Mouse (Mus musculus) forebrain, postnatal 0 days (tissue): ENCODE data around the gene Acot2. TPM values are rescaled to one million over a fixed set of nuclear protein-coding genes. Genes with fewer than 3 reads are reported as not detected.

Experiments
- ATAC-seq: fragments of 200-750 bp; cut with Nextera tagmentation; 2 replicates; pipeline ENCODE4 v1.8.0; 2017; ENCODE audit warnings: mild to moderate bottlenecking, moderate library complexity
- DNase-seq: peaks from one replicate; pipeline ENCODE4 v3.0.0-alpha.2; 2015
- H3K27ac ChIP-seq: fragments of 300-500 bp; sonication (generic); 2 replicates; pipeline ENCODE4 v1.5.1; 2014; ENCODE audit warnings: low read depth, mild to moderate bottlenecking, antibody characterized with exemption, low read length, moderate library complexity, mixed read lengths
- H3K27me3 ChIP-seq: fragments of 300-500 bp; sonication (generic); 2 replicates; pipeline ENCODE4 v1.6.1; 2014; ENCODE audit warnings: mild to moderate bottlenecking, low read length, mixed read lengths; ENCODE audit not compliant: insufficient read depth
- H3K36me3 ChIP-seq: fragments of 300-500 bp; sonication (generic); 2 replicates; pipeline ENCODE4 v1.6.1; 2014; ENCODE audit warnings: mild to moderate bottlenecking, moderate library complexity; ENCODE audit not compliant: insufficient read depth
- H3K4me1 ChIP-seq: fragments of 300-500 bp; sonication (generic); 2 replicates; pipeline ENCODE4 v1.6.1; 2014; ENCODE audit warnings: antibody characterized with exemption; ENCODE audit not compliant: insufficient read depth
- H3K4me2 ChIP-seq: fragments of 300-500 bp; sonication (generic); 2 replicates; pipeline ENCODE4 v1.6.1; 2014; ENCODE audit warnings: low read depth, mild to moderate bottlenecking, moderate library complexity
- H3K4me3 ChIP-seq: fragments of 300-500 bp; sonication (generic); 2 replicates; pipeline ENCODE4 v1.5.1; 2014; ENCODE audit warnings: low read depth, low read length, mixed read lengths
- H3K9ac ChIP-seq: fragments of 300-500 bp; sonication (generic); 2 replicates; pipeline ENCODE4 v1.6.1; 2014; ENCODE audit warnings: mild to moderate bottlenecking
- H3K9me3 ChIP-seq: fragments of 300-500 bp; sonication (generic); 2 replicates; pipeline ENCODE4 v1.6.1; 2016; ENCODE audit warnings: low read length
- CTCF ChIP-seq: sonication (generic); IDR thresholded peaks from 2 replicates; pipeline ENCODE4 v1.5.1; 2016; ENCODE audit warnings: antibody characterized with exemption, control low read depth, low read depth
- WGBS: fragments of 180-500 bp; shearing (Covaris S2); extraction: QIAGEN DNeasy Blood & Tissue Kit; methylation state at CpG from one replicate; pipeline ENCODE4 v1.1.7; 2014; 5-methylcytosine and 5-hydroxymethylcytosine counted together
- polyA plus RNA-seq: library from polyadenylated mRNA; unstranded; fragments of >200 nt; fragmentation: Nextera tagmentation; extraction: Ambion mirVana; gene quantifications from 2 replicates; pipeline ENCODE4 v1.2.1, GENCODE M21; 2015
- total RNA-seq: library from RNA; depleted of rRNA; stranded (reverse); fragments of >200 nt; gene quantifications from 2 replicates; pipeline ENCODE4 v1.2.3, GENCODE M21; 2014; rRNA removed

Acot2 gene
- total and polyA plus RNA-seq, 2 experiments from 2014 or later, result 17.5 to 24.2 TPM

- Histone ChIP-seq H3K4me2 (no peak overlapping the region), H3K27me3 (no peaks in the 10 kb centered on the region), H3K4me1 (no peaks in the 10 kb centered on the region), H3K36me3 (no peaks in the 10 kb centered on the region), H3K9me3 (no peaks in the 10 kb centered on the region; the same call in 1 of the 2 replicates), H3K9ac (no peak overlapping the region), H3K27ac (no peak overlapping the region), H3K4me3 (no peak overlapping the region)
- TF ChIP-seq CTCF, result no peak
- no peak for ATAC-seq
- DNase-seq, result no peak
- WGBS, result 91% methylated on average over 5 of the region's 5 CpGs
Measured at GRCm38 (mm10) chr12:84042248-84042647, 54.6 kb downstream of the Acot2 start.

Other genes with a start within 250 kb of the Acot2 start
- gene Papln, start 224.2 kb upstream of the Acot2 start, total RNA-seq, result 1.8 and 2.7 TPM in 2 replicates
- gene Papln, start 224.2 kb upstream of the Acot2 start, polyA plus RNA-seq, result 0.23 and 0.40 TPM in 2 replicates
- 8.6 and 12.4 TPM in 2 replicates for gene Numb, start 65.9 kb upstream of the Acot2 start, total RNA-seq
- gene Numb, start 65.9 kb upstream of the Acot2 start, polyA plus RNA-seq, result 7.0 and 9.0 TPM in 2 replicates
- 22.3 and 25.2 TPM in 2 replicates for gene Riox1, start 37.3 kb upstream of the Acot2 start, total RNA-seq
- 12.7 and 13.1 TPM in 2 replicates for gene Riox1, start 37.3 kb upstream of the Acot2 start, polyA plus RNA-seq
- 0.05 and 0.15 TPM in 2 replicates for gene Heatr4, start 3.0 kb upstream of the Acot2 start, total RNA-seq
- 0.04 and 0.05 TPM in 2 replicates for gene Heatr4, start 3.0 kb upstream of the Acot2 start, polyA plus RNA-seq
- gene Acot1, start 21.6 kb downstream of the Acot2 start, total RNA-seq, result 79.2 and 87.1 TPM in 2 replicates
- 112 and 119 TPM in 2 replicates for gene Acot1, start 21.6 kb downstream of the Acot2 start, polyA plus RNA-seq
- 0.31 and 0.86 TPM in 2 replicates for gene Acot4, start 50.5 kb downstream of the Acot2 start, total RNA-seq
- 0.77 and 1.1 TPM in 2 replicates for gene Acot4, start 50.5 kb downstream of the Acot2 start, polyA plus RNA-seq
- not detected in 2 replicates for gene Gm49366, start 51.1 kb downstream of the Acot2 start, total RNA-seq
- gene Gm49366, start 51.1 kb downstream of the Acot2 start, polyA plus RNA-seq, result not detected in 2 replicates
- 0.69 and 3.1 TPM in 2 replicates for gene Acot3, start 64.3 kb downstream of the Acot2 start, total RNA-seq
- 0.98 and 1.2 TPM in 2 replicates for gene Acot3, start 64.3 kb downstream of the Acot2 start, polyA plus RNA-seq
- 1.5 and 2.3 TPM in 2 replicates for gene Acot5, start 81.5 kb downstream of the Acot2 start, total RNA-seq
- 0.93 and 1.3 TPM in 2 replicates for gene Acot5, start 81.5 kb downstream of the Acot2 start, polyA plus RNA-seq
- 4.0 and 5.1 TPM in 2 replicates for gene Acot6, start 112.8 kb downstream of the Acot2 start, total RNA-seq
- 1.3 TPM in 2 replicates for gene Acot6, start 112.8 kb downstream of the Acot2 start, polyA plus RNA-seq
- 14.2 and 20.3 TPM in 2 replicates for gene Dnal1, start 126.5 kb downstream of the Acot2 start, total RNA-seq
- gene Dnal1, start 126.5 kb downstream of the Acot2 start, polyA plus RNA-seq, result 7.5 and 13.5 TPM in 2 replicates
- 13.9 and 14.2 TPM in 2 replicates for gene Pnma1, start 160.6 kb downstream of the Acot2 start, total RNA-seq
- 9.3 and 12.0 TPM in 2 replicates for gene Pnma1, start 160.6 kb downstream of the Acot2 start, polyA plus RNA-seq
- gene Elmsan1, start 231.0 kb downstream of the Acot2 start, total RNA-seq, result 7.0 and 7.9 TPM in 2 replicates
- gene Elmsan1, start 231.0 kb downstream of the Acot2 start, polyA plus RNA-seq, result 2.2 and 2.5 TPM in 2 replicates